Mouse (Mus musculus): ENCODE measurements at regions not wholly inside any gene's neighbourhood (a gene's known extent, or its start where the extent isn't known, plus 50 kb on each side); places are given as distances from the start of the nearest gene placed in this dataset.
A peak's percentile ranks its signal among the peaks of the same experiment; 100 is the strongest.

GRCm38 (mm10) chr5:42620698-42621097, 552.9 kb downstream of the Gm16223 start:
- no peak for DNase-seq (ENCODE audit: low read depth, low spot score)

DNA sequence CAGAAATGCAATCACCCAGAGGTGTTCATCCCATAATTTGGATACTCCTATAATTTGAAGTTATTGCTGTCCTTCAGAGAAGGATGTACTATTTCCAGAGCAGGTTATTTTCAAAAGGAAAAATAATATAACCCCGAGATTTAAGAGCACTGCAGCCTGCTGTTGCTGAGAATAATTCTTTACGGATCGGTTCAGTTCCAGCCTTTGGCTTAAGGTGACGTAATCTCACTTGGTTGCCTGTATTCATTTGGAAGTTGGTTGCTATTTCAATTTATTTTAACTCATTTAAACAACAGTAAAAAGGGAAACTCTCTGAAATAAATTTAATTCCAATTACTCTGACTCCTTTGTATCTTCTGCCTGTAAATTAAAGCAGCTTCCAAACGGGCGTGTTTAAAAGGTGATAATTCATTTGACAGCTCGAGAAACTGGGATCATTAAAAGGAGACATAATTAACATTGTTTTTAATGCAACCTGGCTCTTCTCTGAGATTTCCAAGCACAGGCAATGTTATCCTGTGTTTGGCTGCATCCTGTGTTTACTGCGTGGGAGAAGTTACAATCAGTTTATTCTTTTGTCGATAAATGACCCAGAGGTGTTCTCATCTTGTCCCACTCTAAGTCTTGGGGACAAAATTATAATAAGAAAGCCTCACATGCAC, 568.5 kb downstream of the Gm16223 start:
- no peak for DNase-seq (ENCODE audit: low read depth, low spot score)

GRCm38 (mm10) chr5:42656460-42656859, 576.5 kb upstream of the Cpeb2 start:
- DNase-seq (ENCODE audit: low read depth, low spot score) = no peak

DNA sequence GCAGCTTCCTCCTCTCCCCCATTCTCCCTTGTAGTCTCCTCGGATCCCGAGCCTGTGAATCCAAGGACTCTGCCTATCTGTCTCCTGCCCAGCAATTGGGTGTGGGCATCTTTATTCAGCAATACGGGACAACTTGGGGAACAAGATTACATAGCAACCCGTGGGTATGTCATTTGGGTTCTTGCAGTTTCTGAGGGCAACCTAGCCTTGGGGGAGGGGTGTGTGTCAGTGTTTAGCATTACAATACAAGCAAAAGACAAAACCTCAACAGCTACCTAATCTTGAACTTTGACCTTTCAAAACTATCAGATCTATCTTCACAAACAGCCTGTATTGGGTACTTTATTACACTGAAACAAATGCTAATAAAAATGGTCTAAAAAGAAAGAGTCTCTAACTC, 573.0 kb upstream of the Cpeb2 start:
- DNase-seq (ENCODE audit: low read depth, low spot score) = no peak

- DNase-seq (ENCODE audit: low read depth, low spot score) = no peak
These were observed 553.4 kb upstream of the Cpeb2 start for GRCm38 (mm10) chr5:42679617-42680016.

DNA sequence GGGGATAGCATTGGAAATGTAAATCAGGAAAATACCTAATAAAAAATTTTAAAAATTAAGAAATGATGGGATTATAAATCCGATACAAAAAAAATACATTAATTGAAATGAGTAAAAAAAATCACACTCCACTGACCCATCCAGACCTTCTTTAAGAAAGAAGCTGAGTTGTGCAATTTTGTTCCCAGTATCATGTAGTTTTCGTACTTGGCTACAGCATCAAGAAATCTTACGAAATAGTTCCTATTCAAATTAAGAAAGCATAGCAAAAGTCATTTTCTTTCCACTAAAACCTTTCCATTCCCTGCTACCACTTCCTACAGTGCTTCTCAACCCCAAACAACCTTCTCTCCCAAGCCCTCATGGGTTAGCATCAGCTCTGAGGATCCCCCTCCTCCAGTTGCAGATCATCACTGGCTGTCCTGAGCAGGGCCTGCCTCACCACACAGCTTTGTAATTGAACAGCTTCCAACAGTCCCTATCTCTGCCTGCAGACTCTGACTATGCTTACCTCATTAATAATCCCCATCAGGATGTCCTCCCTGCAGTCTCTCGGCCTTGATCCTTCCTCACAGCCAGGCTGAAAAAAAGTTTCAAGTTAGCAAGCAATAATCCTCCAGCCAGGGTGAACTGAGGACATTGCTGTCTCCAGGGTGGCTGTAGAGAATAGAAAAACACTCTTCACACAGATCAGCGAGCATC, 547.5 kb upstream of the Cpeb2 start:
- peak; percentile 63 for DNase-seq (ENCODE audit: low read depth, low spot score)

GRCm38 (mm10) chr5:42687176-42687575, 545.8 kb upstream of the Cpeb2 start:
- DNase-seq (ENCODE audit: low read depth, low spot score) = no peak

Measured in brain, adult 2 months (tissue).